Mouse (Mus musculus): ENCODE measurements at regions not wholly inside any gene's neighbourhood (a gene's known extent, or its start where the extent isn't known, plus 50 kb on each side); places are given as distances from the start of the nearest gene placed in this dataset.

DNA sequence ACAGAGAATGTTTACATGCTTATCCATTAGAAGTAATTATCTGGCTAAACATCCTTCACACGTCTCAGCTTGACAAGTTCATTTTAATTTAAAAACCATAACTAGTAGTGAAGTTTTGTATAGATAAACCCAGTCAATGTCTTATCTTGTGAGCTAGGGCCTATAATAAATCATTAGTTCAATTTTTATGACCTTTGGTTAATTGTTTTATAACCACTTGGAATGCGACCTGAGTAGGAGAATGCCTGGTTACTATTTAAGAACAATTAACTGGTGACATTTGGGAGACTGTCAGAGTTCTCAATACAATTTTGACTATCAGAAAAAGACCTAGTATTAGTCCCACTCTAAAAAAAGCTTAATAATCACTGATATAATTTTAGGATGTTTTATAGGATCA lies 813.6 kb downstream of the Gm9008 start:
- DNase-seq (ENCODE audit: low spot score in 2 of 2) = no peak

DNA sequence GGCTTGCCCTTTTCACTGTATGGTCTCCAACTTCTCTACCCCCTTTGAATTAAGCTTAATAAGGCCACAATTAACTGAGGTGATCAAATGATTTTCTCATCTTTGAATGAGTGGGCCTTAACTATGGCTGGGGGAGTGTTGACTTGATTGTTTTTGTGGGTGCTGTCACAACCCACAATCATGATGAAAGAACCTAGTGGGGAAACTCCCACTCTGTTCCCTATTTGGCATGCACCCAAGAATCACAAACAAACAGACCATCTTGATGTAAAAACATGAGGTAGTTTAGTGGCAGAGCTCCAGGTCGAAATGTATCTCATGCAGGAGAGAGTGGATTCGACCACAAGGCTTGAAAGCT lies 853.2 kb downstream of the Gm9008 start:
- no peak for DNase-seq (ENCODE audit: low spot score in 2 of 2)

DNA sequence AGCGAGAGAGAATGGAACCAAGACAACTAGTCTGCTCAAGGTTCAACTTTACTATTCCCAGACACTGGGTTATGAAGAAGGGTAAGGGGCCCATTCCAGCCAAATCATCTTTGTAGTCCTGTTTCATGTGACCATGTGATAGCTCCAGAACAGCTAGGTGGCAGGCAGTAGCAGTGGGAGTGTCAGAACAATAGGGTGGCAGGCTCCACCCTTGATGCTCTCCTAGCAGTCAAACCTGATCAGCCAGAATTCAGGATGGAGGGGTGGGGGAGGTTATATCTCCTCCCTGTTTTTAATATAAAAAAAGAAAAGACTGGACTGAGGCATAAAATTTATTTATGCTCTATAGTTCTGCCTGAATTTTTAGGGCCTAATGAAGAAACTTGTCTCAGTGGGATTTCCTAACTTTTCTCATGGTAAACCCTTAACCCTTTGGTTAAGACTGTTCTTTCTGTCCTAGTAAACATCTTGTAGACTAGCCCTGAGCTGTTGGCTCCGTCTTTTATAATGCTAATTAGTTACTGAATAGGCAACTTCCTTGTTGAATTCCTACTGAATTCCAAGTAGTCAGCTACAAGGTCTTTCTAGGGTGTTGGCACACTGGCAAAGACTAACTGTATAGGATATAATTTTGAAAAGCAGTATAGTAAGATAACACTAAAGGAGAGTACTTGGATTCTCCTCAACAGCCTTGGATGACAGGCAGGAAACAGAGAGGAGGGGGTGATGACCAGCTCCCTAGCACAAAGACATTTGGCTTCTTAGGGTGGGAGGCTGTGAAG lies 853.8 kb downstream of the Gm9008 start:
- no peak for DNase-seq (ENCODE audit: low spot score in 2 of 2)

DNA sequence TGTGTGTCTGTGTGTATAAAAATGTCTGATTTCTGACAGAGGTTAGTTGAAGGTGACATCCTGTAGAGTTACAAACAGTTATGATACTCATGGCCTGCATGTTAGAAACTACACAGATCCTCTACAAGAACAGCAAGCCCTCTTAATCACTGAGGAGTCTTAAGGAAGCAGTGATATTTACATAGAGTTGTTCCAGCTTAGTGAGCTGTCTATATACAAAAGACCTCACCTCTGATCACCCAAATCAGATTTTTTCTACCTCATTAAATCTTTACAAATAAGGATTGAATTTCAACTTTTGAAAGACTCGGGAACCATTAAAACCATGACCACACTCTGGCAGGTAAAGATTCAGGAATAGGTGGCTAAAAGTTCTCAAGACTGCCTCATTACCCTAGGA lies 861.5 kb downstream of the Gm9008 start:
- DNase-seq (ENCODE audit: low spot score in 2 of 2) = no peak

DNA sequence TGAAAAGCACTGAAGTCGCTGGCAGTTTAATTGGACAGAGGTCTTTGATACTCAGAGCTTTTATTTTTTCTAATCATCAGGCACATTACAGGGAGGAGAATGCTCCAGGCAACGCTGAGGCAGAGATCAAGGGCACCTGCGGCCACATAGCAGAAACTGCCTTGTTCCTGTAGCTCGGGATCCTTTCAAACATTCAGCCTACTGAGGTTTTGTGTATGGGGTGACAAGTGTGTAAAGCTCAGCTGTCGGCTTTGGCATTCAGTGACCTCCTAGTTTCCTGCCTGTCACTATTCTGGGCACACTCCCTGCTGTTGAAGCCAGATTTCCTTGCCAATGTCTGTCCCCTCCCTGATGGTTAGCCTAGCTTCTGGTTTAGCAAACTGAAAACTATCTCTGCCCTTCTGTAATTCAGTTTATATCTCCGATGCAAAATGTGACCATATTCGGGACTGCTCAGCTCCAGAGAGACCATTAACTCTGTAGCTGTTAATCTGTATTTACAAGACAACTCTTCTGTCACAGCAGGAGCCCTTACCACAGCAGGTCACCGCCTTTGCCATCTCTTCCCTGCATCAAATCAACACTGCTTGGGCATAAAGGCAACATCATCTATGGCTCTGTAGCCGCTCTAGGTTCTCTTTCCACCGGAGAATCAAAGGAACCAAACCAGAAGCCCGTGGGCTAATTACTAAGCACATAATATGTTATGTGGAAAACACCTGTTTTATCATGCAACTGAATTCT lies 894.9 kb downstream of the Gm9008 start:
- DNase-seq (ENCODE audit: low spot score in 2 of 2) = peak; percentile 31 to 40

DNA sequence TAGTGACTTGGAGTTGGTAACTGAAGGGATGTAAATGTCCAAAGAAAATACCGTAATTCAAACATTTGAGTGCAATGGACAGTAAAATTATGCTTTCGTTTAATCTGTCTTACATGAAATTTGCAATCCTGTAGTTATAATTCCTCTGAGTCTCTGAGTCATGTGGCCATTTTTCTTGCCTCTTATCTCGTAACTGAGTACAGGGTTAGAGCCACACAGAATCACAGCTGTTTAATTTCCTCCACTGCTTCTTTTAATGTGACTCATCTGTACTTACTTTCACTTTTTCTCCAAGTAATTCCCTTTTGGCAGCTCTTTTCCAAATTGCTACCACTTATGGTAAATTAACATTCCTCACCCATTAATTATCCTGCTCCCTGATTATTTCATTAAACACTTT lies 939.2 kb downstream of the Gm9008 start:
- DNase-seq (ENCODE audit: low spot score in 2 of 2) = no peak

DNA sequence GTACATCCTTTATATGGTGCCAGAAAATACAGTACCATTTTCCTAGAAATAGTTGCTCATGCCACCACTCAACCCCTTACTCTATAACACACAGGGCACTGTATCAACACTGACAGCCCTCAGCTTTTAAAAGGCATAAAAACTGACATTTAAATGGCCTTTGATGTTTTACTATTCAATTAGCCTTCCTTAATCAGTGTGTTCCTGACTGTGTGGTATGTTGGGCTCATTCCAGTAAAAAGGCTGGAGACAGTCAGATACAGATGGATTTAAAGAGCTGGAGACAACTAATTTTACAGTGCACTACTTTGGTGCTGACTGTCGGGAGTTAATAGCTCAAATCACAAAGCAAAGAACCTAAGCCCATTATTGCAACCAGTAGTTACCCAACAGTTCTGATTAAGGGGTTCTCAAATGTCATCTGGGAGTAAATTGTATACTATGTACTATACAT lies 955.3 kb downstream of the Gm9008 start:
- no peak for DNase-seq (ENCODE audit: low spot score in 2 of 2)

DNA sequence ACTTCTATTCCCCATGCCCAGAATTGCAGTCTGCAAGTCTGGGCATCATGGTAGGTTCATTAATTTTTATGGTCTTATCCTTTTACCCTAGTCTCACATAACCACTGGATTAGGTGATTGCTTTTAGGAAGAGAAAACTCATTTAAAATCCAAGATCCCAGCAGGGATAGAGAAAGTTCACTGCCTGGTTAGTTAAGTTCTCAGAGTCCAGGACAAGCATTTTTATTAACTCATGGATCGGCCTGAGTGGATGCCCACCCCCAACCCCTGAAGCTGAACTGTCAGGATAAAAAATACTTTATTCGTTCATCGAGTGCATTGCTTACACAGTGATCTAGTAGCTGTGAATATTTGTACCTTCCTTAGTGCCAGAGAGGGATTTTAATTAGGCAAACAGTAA lies 957.9 kb downstream of the Gm9008 start:
- DNase-seq (ENCODE audit: low spot score in 2 of 2) = no peak
